Mouse (Mus musculus): ENCODE data around the gene Bpifb2. TPM values are rescaled to one million over a fixed set of nuclear protein-coding genes. Genes with fewer than 3 reads are reported as not detected.

The Bpifb2 gene
- total RNA-seq, 2 experiments from 2014 or later: not detected

- peak; percentile 93 for ATAC-seq (replicated peaks; ENCODE audit: poor library complexity)
Measured at GRCm38 (mm10) chr2:153929871-153930413, 55.1 kb downstream of the Bpifb2 start.

DNA sequence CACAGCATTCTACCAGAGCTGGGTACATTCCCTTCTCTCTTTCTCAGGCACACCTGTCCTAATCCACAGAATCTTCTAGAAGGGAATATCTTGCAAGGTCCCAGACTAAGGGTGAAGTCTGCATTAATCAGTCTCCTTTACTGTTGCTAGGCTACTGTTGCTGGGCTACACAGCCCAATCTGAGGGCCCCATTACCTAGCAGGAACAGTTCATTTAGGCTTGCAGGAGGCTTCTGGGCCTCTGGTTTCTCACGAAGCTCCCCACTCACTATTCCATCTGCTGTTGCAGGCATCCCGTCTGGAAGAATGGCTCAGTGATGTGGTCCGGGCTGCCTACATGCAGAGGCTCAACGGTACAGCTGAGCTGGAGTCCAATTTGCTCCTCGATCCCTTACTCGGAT, 56.3 kb downstream of the Bpifb2 start:
- ATAC-seq (replicated peaks; ENCODE audit: poor library complexity): no peak

DNA sequence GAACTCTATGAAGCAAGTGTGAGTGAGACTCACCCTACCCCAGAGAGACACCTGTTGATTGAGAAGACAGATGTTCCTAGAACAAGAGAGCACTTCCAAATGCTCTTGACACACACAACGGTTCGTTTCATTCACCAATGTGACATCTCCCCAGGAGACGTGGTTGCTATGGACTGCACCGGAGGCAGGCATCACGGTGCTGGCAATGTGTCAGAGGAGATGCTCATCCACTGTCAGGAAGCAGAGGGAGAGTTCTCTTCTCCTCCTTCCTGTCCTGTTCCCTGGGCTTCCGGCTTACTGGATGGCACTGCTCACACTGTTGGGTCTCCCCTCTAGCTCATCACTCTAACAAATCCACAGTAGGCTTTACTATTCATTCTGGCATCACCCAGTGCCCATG, 58.5 kb downstream of the Bpifb2 start:
- no peak for ATAC-seq (replicated peaks; ENCODE audit: poor library complexity)

- ATAC-seq (replicated peaks; ENCODE audit: poor library complexity): no peak
Measured at GRCm38 (mm10) chr2:153935348-153935747, 60.5 kb downstream of the Bpifb2 start.

DNA sequence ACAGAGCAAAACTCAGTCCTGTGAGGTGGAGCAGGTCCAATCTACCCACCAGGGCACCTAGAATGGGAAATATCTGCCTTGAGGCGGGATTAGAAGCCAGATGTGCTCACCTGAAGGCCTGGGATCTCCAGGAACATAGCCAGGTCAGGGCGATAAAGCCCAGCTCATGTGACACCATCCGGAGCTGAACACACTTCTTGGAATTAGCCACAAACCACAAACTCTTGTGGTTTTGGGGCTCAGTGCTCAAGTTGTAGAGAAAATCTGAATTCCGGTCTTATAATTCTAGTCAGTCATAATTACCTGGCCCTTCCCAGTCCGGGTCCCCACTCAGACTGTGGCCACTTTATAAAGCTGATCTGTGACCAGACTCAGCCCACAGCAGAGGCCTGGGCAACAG, 63.0 kb downstream of the Bpifb2 start, which contains the start of gene Bpifb4:
Bpifb4 (plus strand) TSS at position 370 of the 400 bp plus-strand sequence.
- ATAC-seq (replicated peaks; ENCODE audit: poor library complexity): 0 out of 2 replicates have a peak, but pooled peaks have one; percentile 23

GRCm38 (mm10) chr2:153943537-153943936, 68.7 kb downstream of the Bpifb2 start:
- ATAC-seq (replicated peaks; ENCODE audit: poor library complexity): peak; percentile 58

GRCm38 (mm10) chr2:153944567-153944966, 69.7 kb downstream of the Bpifb2 start:
- no peak for ATAC-seq (replicated peaks; ENCODE audit: poor library complexity)

Other genes starting within 250 kb of the Bpifb2 start
- gene Commd7, start 242.3 kb upstream of the Bpifb2 start, total RNA-seq (2015): 37.2 and 45.9 TPM in 2 replicates
- 32.2 and 43.8 TPM in 2 replicates for gene Commd7, start 242.3 kb upstream of the Bpifb2 start, total RNA-seq (2017)
- 15.0 and 17.8 TPM in 2 replicates for gene Dnmt3b, start 225.6 kb upstream of the Bpifb2 start, total RNA-seq (2015)
- gene Dnmt3b, start 225.6 kb upstream of the Bpifb2 start, total RNA-seq (2017): 15.2 and 16.7 TPM in 2 replicates
- 0.07 and 0.22 TPM in 2 replicates for gene Dnmt3c, start 178.4 kb upstream of the Bpifb2 start, total RNA-seq (2015)
- 0.20 TPM in 1 of 2 replicates, not detected in the other for gene Dnmt3c, start 178.4 kb upstream of the Bpifb2 start, total RNA-seq (2017)
- gene Mapre1, start 133.8 kb upstream of the Bpifb2 start, total RNA-seq (2015): 121 and 132 TPM in 2 replicates
- 221 and 234 TPM in 2 replicates for gene Mapre1, start 133.8 kb upstream of the Bpifb2 start, total RNA-seq (2017)
- 0.05 TPM in 1 of 2 replicates, not detected in the other for gene Efcab8, start 95.1 kb upstream of the Bpifb2 start, total RNA-seq (2015)
- gene Efcab8, start 95.1 kb upstream of the Bpifb2 start, total RNA-seq (2017): 0.14 and 0.17 TPM in 2 replicates
- gene Sun5, start 4.0 kb upstream of the Bpifb2 start, total RNA-seq (2015): not detected in 2 replicates
- gene Sun5, start 4.0 kb upstream of the Bpifb2 start, total RNA-seq (2017): not detected in 2 replicates
- not detected in 2 replicates for gene Bpifb6, start 25.3 kb downstream of the Bpifb2 start, total RNA-seq (2015)
- not detected in 2 replicates for gene Bpifb6, start 25.3 kb downstream of the Bpifb2 start, total RNA-seq (2017)
- gene Bpifb3, start 43.2 kb downstream of the Bpifb2 start, total RNA-seq (2015): not detected in 2 replicates
- not detected in 2 replicates for gene Bpifb3, start 43.2 kb downstream of the Bpifb2 start, total RNA-seq (2017)
- gene Bpifb4, start 63.2 kb downstream of the Bpifb2 start, total RNA-seq (2015): not detected in 2 replicates
- not detected in 2 replicates for gene Bpifb4, start 63.2 kb downstream of the Bpifb2 start, total RNA-seq (2017)
- gene Bpifa6, start 99.9 kb downstream of the Bpifb2 start, total RNA-seq (2015): not detected in 2 replicates
- not detected in 2 replicates for gene Bpifa6, start 99.9 kb downstream of the Bpifb2 start, total RNA-seq (2017)
- gene Bpifa2, start 133.2 kb downstream of the Bpifb2 start, total RNA-seq (2015): not detected in 2 replicates
- gene Bpifa2, start 133.2 kb downstream of the Bpifb2 start, total RNA-seq (2017): not detected in 2 replicates

Measured in megakaryocyte progenitor cell, adult 5-6 weeks (primary cell).